Mouse (Mus musculus): ENCODE measurements around the gene Gm20388.
"Not testable (repeated sequence)": the region's sequence is repeated elsewhere in the genome, so short reads cannot be mapped to it uniquely, and the experiment has no call there.

Gm20388 gene

DNA sequence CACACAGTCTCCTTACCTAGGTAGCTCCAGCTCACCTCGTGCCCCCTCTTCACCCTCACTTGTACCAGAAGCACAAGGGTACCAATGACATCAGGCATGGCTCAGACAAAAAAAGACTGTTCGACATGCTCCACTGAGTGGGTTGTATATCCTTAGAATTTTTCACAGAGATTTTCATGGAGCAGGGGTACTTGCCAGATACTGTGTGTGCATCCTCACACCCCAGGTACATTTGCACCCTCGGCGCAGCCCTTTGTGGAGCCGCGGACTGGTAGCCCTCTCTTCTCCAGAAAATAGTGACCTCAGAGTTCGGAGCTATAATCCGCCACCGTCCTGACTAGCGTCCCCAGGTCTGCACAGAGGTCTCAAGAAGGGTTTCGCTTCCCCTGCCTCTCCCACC, 3500.1 kb downstream of the Gm20388 start:
- DNase-seq, result no peak

DNA sequence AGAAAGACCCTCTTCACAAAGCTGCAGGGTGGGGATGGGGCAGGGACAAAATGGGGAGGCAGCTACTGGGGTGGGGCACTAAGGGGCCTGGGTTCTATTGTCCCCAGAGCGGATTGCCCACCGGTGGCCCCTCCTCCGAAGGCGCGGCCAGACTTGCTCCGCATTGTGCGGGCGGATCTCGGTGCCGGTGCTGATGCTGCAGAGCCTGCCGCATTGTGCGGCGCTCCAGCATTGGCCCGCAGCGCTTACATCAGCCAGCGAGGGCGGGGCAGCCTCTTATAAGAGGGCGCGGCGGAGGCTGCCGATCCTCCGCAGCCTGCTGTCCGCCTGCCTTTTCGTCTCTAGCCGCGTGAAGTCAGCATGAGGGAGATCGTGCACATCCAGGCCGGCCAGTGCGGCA, 3500.6 kb downstream of the Gm20388 start, which contains the start of gene Tubb3:
Gene Tubb3, plus strand, starts transcription at position 179 of the 400 bp plus-strand sequence.
- no peak for DNase-seq

DNA sequence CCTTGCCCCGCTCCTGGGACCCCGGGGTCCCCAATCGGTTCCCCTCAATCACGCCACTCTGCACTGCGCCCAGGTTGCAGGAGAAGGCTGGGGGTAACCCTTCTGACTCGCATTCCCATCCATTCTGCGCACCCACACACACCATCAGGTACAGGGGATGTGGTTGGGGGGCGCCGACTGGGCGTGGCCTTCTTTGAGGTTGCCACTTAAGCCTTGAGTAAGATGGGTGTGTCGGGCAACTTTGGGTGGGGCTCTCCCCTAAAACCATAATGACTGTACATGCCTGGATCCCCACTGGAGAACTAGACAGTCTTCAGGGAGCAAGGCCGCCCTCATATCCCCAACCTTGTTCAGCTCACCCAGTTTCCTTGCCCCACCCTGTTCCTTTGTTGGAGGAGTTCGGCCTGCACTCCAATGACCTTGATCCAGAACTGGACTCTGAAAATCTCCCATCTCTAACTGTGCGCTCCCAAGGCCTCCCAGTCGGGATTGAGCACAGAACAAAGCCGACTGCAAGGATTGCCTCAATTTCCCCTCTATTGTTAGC, 3501.2 kb downstream of the Gm20388 start:
- no peak for DNase-seq

DNA sequence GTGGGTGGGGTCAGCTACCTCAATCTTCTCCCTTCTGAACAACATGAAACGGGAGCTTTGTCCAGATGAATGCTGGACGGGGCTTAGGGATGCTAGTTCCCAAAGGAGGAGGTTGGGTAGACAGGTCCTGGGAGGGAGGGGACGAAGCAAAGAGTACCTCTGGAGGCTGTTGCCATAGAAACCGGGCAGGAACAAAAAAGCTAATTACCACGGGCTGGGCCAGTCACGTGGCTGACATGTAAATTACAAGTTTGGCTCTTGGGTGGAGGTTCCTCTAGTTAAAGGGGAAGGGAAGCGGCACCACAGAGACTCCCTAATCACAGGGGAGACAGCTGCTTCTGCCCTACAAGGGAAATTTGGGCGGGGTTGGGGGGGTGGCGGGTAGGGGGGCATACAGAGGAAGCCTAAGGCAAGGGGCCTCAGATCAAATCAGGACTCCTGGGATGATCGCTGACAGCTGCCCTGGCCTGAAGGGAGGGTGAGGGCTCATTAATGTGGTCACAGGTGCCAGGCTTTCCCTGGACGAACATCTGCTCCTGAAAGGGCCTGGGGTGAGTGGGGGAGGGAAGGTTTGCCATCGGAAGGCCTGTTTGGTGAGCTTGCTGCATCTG, 3502.0 kb downstream of the Gm20388 start:
- no peak for DNase-seq

DNA sequence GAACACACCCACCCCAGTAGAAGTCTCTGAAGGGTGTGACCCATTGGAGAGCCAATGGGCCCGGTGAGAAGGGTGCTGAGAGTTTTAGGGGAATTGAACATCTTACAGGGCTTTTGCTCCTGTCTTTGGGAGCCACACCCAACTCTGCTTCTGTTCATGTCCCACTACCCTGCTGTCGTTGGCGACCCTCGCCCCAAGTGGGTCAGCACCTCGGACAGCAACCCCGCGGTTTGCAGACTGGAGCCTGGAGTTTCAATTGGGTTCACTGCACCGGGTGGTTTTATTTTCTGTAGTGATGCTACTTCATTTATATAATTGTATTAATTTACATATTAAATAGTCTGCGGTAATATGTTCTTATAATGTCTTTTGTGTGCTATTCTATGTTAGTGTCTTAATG, 3503.6 kb downstream of the Gm20388 start:
- no peak for DNase-seq

DNA sequence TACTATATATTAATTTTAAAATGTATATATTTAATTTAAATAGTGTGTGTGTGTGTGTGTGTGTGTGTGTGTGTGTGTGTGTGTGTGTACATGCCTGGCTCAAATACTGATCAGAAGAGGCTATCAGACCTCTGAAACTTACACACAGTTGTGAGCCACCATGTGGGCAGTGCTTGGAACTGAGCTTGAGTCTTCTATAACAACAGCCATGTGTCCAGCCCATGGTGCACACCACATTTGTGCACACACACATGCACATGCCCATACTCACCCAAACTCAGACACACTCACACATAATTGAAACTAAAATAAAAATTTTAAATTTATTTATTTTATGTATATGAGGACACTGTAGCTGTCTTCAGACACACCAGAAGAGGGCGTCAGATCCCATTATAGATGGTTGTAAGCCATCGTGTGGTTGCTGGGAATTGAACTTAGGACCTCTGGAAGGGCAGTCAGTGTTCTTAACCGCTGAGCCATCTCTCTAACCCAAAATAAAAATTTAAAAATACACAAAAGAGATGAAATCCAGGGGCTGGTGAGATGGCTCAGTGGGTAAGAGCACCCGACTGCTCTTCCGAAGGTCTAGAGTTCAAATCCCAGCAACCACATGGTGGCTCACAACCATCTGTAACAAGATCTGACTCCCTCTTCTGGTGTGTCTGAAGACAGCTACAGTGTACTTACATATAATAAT, 3504.5 kb downstream of the Gm20388 start:
- DNase-seq, result not testable (repeated sequence)

DNA sequence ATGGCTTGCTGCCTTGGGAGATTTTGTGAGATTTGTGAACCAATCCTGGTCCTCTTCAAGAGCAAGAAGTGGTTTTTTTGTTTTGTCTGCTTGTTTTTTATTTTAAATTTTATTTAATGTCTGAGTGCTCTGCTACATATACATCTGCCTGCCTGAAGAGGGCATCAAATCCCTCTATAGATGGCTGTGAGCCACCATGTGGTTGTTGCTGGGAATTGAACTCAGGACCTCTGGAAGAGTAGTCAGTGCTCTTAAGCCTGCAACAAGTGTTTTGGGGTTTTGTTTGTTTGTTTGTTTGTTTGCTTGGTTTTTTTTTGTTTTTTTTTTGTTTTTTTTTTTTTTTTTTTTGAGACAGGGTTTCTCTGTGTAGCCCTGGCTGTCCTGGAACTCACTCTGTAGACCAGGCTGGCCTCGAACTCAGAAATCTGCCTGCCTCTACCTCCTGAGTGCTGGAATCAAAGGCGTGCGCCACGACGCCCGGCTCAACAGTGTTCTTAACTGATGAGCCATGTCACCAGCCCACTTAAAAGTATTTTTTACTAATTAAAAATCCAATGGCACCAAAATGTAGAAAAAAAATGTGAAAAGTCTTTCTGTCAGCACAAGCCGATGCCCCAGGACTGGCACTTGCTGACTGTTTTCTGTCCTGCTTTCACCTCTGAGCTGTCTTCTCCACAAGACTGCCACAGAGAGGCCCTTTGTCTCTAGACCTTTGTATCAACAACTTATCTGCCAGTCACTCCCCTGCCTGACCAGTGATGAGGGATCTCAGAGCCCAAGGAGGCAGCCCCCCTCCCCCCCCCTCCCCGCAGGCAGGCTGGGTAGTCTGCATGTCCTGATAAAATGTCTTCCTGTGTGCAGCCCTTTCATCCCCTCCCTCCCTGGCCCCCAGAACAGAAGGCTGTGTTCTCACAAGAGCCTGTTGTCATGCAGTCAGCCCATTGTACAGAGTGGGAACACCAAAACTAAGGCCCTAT, 3505.6 kb downstream of the Gm20388 start:
- no peak for DNase-seq

DNA sequence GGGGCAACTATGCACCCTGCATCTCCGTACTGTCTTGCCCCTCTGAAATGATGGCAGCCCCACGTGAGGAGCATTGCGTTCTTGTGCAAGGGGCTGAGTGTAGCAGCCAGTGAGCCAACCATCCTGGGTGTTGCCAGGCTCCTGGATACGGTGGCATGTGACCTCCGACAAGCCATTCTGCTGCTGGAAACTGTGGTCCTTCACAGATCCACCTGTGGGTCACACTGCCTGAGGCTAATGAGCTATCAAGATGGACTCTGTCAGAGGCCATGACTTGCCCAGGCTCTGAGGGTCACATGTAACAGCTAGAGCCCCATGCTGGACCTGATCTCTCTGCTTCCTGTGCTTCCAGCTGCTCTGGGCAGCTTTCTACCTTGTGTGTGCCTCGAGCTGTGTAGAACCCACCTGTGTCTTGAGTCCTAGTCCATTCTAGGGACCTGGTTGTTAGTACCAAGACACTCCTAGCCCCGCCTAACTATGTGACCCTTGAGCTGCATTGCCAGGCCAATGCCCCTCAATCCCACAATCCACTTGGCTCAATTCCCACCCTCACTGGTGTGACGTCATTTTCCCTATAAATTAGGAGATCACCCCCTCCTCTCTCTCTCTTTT, 3506.4 kb downstream of the Gm20388 start:
- no peak for DNase-seq

DNA sequence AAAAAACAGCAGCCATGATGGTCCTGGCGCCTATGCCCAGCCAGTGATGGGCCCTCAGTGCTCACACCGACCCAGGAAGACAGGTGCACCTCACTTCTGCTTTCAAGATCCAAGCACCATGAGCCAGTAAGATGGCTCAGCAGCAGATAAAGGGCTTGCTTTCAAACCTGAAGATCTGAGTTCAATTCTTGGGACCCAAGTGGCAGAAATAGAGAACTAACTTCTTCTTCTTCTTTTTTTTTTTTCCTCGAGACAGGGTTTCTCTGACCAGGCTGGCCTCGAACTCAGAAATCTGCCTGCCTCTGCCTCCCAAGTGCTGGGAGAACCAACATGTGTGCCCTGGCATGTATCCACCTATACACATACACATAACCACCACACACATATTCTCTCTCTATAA, 3509.1 kb downstream of the Gm20388 start:
- DNase-seq, result no peak

DNA sequence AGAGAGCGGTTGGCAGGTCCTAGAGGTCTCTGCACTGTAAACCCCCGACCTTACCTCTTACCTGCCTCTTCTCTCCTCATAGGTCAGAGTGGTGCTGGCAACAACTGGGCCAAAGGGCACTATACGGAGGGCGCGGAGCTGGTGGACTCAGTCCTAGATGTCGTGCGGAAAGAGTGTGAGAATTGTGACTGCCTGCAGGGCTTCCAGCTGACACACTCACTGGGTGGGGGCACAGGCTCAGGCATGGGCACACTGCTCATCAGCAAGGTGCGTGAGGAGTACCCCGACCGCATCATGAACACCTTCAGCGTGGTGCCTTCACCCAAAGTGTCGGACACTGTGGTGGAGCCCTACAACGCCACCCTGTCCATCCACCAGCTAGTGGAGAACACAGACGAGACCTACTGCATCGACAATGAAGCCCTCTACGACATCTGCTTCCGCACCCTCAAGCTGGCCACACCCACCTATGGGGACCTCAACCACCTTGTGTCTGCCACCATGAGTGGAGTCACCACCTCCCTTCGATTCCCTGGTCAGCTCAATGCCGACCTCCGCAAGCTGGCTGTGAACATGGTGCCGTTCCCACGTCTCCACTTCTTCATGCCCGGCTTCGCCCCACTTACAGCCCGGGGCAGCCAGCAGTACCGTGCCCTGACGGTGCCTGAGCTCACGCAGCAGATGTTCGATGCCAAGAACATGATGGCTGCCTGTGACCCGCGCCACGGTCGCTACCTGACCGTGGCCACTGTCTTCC, 3510.1 kb downstream of the Gm20388 start:
- no peak for DNase-seq

DNA sequence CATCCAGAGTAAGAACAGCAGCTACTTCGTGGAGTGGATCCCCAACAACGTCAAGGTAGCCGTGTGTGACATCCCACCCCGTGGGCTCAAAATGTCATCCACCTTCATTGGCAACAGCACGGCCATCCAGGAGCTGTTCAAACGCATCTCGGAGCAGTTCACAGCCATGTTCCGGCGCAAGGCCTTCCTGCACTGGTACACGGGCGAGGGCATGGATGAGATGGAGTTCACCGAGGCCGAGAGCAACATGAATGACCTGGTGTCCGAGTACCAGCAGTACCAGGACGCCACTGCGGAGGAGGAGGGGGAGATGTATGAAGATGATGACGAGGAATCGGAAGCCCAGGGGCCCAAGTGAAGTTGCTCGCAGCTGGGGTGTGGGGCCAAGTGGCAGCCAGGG, 3510.7 kb downstream of the Gm20388 start:
- no peak for DNase-seq

DNA sequence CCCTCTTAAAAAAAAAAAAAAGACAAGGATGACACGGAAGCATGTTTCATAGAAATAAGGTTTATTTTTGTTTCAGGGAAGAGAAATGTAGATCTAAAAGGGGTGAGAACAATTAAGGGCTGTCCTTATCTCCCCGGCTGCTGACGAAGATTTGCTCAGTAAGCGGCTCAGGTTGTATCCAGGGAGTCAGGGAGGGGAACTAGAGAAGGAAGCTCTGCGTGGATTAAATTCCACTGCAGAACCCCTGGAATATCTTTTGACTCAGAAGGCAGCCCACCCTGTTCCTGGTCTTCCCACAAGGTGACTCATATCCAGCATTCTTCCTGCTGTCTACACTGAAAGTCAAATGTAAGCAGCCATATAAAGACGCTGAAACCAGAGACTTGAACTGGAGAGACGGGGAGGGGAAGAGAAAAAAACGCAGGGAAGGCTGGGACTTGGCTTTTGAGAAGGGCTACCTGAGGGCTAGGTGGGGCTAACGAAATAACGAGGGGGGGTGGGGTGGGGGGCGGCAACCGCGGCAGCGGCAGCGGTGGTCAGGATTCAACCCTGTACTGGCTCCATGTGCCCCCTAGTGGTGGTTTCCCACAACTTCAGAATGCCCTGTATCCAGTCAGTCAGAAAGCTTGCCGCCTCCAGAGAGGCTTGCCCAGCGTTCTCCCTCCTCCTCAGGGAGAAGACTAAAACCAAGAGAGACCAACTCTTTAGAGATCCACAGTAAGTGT, 3511.6 kb downstream of the Gm20388 start:
- DNase-seq, result peak; percentile 71 to 84

DNA sequence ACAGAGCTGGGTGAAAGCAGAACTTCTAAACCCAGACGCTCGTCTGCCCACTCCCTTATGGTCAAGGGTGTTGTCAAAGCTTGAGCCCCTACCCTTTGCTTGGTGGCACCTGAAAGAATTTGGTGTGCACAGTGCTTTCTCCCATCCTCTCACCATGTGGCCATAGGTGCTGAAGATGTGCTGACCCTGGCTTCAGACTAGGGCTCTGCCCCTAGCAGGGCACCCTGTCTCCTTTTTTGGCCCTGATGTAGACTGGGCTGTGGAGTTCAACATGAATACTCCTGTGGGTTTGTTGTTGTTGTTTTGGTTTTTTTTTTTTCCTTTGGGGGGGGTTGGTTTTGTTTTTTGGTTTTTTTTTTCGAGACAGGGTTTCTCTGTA, 3512.1 kb downstream of the Gm20388 start:
- DNase-seq, result no peak

DNA sequence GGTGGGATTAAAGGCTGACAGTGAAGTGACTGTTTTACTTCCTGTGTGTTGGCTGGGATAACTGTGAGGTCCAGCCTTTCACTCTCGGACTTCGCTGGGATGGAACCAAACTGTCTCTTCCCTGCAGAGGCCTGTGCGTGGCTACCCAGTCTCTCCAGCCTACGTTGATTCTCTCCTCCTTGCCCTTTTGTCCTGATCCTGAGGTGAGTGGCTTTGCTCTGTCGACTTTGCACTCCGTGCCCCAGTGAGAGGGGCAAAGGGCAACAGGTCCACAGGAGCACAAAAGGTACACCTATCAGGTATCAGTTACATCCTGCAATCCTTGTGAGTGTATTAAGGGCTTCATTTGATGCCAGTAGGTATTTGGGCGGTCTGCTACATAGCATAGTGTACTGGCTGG, 3512.8 kb downstream of the Gm20388 start, which contains the start of gene Def8:
Gene Def8, plus strand, starts transcription at position 87 of the 400 bp plus-strand sequence.
- peak; percentile 62 to 67 for DNase-seq

DNA sequence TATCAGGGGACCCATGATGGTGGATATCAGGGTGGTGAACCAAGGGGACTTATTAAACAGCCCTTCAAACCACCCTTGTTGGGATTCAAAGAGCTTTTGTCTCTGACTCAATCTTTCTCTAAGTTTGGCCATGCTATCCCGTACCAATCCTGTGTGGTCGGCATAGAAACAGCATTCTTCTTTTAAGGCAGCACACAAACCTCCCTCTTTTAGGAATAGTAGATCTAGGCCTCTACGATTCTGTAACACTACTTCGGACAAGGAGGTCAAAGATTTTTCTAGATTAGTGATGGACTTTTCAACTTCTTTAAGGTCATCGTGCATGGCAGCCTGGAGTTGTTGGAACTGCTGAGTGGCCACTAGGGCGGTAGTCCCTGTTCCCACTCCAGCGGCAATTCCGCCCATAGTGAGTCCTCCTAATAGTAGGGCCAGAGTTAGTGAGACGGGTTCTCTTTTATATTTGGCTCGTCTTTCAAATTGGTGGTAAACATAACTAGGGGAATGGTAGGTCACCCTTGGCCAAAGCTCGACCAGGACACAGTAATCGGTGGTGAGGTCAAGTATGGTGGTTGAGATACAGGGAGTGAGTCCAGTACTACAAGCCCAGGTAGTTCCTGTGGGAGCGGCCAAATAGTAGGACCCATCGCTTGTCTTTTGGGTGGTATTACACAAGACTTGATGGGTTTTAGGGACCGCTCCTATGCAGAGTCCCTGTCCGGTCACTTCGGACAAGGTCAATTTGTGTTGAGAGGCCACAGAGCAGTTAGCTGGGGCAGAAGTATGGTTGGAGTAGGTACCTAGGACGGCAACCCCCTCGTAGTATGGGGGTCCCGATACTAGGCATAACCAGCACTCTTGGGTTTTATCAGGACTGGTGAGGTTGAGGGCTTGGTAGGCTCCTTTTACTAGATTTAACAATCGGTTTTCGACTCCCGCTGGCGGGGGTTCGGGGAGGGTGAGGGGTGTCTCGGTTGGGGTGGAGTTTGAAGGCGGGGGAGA, 3516.2 kb downstream of the Gm20388 start:
- no peak for DNase-seq

DNA sequence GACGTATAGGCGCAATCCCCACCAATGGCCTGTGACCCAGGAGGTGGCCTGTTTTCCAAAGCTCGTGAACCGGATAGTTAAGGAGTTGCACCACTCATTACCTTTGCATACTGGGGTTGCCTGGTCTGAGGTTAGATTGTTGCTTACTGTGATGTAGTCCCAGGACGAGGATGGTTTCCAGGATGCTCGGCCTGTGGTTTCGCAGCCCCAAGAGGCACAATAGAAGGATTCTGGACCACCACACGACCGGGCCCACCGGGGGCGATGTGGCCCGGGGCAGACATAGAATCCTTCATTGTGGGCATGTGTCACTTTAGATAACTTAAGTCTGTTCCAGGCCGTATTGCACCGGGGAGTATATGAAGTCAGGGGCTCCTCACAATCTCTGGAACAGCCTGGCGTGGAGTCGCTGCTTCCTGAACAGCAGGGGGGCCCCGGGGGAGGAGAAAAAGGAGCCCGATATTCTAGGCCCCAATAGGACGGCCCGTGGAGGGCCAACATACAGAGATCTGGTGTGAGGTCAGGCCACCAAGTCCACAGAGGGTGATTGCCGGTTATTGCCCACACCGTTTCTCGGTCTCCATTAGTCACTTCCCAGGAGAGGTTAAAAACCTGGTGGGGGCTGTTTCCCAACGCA, 3517.1 kb downstream of the Gm20388 start:
- no peak for DNase-seq

DNA sequence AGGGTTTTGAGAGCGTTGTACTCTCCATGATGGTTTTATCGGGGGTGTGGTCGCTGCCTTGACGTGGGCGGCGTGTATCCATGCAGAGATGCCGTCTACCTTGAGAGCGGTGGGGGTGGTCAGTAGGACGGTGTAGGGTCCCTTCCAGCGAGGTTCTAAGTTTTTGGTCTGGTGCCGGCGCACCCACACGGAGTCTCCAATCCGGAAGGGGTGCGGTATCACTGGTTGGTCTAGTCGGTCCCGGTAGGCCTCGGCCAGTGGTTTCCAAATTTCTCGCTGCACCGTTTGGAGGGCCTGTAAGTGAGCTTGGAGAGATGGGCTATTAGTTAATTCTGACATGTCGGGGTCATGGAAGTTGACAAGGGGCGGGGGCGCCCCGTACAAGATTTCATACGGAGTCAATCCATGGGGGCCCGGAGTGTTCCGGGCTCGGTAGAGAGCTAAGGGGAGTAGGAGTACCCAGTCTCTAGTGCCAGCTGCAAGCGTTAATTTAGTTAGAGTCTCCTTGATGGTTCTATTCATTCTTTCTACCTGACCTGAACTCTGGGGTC, 3517.8 kb downstream of the Gm20388 start:
- no peak for DNase-seq

DNA sequence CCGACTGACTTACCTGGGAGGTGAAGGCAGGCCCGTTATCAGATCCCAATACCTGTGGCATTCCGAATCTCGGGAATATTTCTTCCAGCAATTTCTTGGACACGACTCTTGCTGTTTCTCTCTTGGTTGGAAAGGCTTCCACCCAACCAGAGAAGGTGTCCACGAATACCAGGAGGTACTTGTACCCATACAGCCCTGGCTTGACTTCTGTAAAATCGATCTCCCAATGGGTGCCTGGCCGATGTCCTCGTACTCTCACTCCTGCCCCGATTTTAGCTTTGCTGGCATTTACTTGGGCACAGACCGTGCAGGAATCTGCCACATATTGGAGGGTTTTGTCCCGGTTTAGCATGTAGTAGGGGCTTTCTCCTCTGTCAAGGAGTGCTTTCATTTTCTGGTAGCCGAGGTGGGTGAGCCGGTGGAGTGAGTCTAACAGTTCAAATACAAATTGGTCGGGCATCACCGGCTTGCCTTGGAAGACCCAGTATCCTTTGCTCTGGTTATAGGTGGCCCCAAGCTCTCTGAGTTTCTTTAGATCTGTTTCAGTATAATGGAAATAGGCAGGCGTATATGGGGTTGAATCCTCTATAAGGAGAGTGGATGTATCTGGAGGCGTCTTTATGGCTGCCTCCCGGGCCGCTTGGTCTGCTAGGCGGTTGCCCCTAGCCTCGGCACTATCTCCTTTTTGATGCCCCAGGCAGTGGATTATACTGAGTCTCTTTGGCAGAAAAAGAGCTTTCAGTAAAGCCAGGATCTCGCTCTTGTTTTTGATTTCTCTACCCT, 3518.5 kb downstream of the Gm20388 start:
- no peak for DNase-seq

Data from kidney, adult 8-10 months (tissue).